Mouse (Mus musculus) forebrain, embryonic 16.5 days (tissue): ENCODE results near the gene Htra2. TPM values are rescaled to one million over a fixed set of nuclear protein-coding genes. Genes with fewer than 3 reads are reported as not detected.

Experiments used
- ATAC-seq: fragments of 200-750 bp; cut with Nextera tagmentation; 2 replicates; pipeline ENCODE4 v1.8.0; 2017; ENCODE audit warnings: mild to moderate bottlenecking, moderate library complexity
- H3K27ac ChIP-seq: fragments of 300-500 bp; sonication (generic); 2 replicates; pipeline ENCODE4 v1.5.1; 2014; ENCODE audit warnings: low read length, control low read depth
- H3K27me3 ChIP-seq: fragments of 300-500 bp; sonication (generic); replicated peaks from 2 replicates; pipeline ENCODE4 v1.6.1; 2014; ENCODE audit warnings: low read length; ENCODE audit not compliant: control insufficient read depth, insufficient read depth
- H3K36me3 ChIP-seq: fragments of 300-500 bp; sonication (generic); 2 replicates; pipeline ENCODE4 v1.6.1; 2014; ENCODE audit not compliant: control insufficient read depth, insufficient read depth
- H3K4me1 ChIP-seq: fragments of 300-500 bp; sonication (generic); replicated peaks from 2 replicates; pipeline ENCODE4 v1.6.1; 2014; ENCODE audit warnings: low read length; ENCODE audit not compliant: control insufficient read depth, insufficient read depth
- H3K4me2 ChIP-seq: fragments of 300-500 bp; sonication (generic); 2 replicates; pipeline ENCODE4 v1.6.1; 2014; ENCODE audit warnings: mild to moderate bottlenecking, low read length, control low read depth
- H3K4me3 ChIP-seq: fragments of 300-500 bp; sonication (generic); replicated peaks from 2 replicates; pipeline ENCODE4 v1.5.1; 2014; ENCODE audit warnings: mild to moderate bottlenecking, low read length, control low read depth
- H3K9ac ChIP-seq: fragments of 300-500 bp; sonication (generic); replicated peaks from 2 replicates; pipeline ENCODE4 v1.6.1; 2014; ENCODE audit warnings: low read depth, low read length, control low read depth
- H3K9me3 ChIP-seq: fragments of 300-500 bp; sonication (generic); 2 replicates; pipeline ENCODE4 v1.6.1; 2016; ENCODE audit warnings: low read length; ENCODE audit not compliant: control insufficient read depth
- WGBS: fragments of 180-500 bp; shearing (Covaris S2); extraction: QIAGEN DNeasy Blood & Tissue Kit; methylation state at CpG from one replicate; pipeline ENCODE4 v1.1.7; 2014; 5-methylcytosine and 5-hydroxymethylcytosine counted together
- polyA plus RNA-seq: library from polyadenylated mRNA; unstranded; fragments of >200 nt; fragmentation: Nextera tagmentation; extraction: Ambion mirVana; gene quantifications from 2 replicates; pipeline ENCODE4 v1.2.1, GENCODE M21; 2015

Htra2 gene
- polyA plus RNA-seq, 1 experiment from 2014 or later: 77.8 TPM

DNA sequence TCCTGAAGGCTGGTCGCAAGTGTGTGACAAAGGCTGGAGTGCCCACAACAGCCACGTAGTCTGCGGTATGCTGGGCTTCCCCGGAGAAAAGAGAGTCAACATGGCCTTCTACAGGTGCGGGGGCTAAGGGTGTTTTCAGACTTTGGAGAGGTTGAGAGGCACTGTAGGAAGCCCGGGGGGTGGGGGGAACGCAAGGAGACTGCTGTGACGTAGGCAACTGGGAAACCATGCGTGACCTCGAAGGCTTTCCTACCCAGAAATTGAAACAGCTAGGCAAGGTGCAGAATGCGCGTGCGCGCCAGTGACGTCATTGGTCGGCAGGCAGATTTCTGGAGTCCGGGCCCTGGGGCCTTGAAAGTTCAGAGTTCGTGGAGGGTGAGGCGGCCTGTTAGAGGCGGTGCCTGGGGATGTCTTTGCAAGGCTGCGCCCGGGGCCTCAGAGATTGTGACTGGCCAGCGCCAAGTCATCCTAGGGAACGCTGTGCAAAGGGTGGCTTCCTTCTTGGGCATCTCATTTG is 16.5 kb downstream of the Htra2 start:
- H3K4me1 ChIP-seq: peaks cover 16% of the 10 kb centered on the region
- peaks cover under 1% of the 10 kb centered on the region; the same call in 1 of the 2 replicates for H3K27me3 ChIP-seq
- WGBS: 7% methylated on average over 24 of the region's 24 CpGs
- no peaks in the 10 kb centered on the region for H3K36me3 ChIP-seq
- no peak overlapping the region for H3K27ac ChIP-seq
- peak; percentile 53 for ATAC-seq
- H3K4me2 ChIP-seq: peak overlapping the region; percentile 75
- H3K9ac ChIP-seq: peak overlapping the region; percentile 43
- H3K9me3 ChIP-seq: no peaks in the 10 kb centered on the region
- H3K4me3 ChIP-seq: peak overlapping the region; percentile 40

DNA sequence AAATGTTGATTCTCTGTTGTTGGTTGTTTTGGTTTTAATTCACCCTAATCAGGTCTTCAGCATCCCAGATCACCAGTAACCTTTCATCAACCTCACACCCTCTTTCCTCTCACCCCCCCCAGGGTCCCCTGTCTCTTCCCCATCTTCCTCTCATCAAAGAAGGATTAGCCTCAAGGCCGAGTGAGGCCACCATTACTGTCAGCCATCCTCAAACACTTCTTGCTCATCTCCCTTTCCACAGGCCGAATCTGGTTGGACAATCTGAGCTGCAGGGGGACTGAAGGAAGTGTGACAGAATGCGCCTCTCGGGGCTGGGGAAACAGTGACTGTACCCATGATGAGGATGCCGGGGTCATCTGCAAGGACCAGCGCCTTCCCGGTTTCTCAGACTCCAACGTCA is 17.9 kb downstream of the Htra2 start:
- Histone ChIP-seq H3K4me3 (no peak overlapping the region), H3K36me3 (no peaks in the 10 kb centered on the region), H3K9ac (no peak overlapping the region), H3K27ac (no peak overlapping the region), H3K4me2 (no peak overlapping the region), H3K9me3 (no peaks in the 10 kb centered on the region), H3K27me3 (peaks cover 9% of the 10 kb centered on the region), H3K4me1 (peaks cover 28% of the 10 kb centered on the region)
- WGBS: 76% methylated on average over 8 of the region's 8 CpGs
- ATAC-seq: no peak

DNA sequence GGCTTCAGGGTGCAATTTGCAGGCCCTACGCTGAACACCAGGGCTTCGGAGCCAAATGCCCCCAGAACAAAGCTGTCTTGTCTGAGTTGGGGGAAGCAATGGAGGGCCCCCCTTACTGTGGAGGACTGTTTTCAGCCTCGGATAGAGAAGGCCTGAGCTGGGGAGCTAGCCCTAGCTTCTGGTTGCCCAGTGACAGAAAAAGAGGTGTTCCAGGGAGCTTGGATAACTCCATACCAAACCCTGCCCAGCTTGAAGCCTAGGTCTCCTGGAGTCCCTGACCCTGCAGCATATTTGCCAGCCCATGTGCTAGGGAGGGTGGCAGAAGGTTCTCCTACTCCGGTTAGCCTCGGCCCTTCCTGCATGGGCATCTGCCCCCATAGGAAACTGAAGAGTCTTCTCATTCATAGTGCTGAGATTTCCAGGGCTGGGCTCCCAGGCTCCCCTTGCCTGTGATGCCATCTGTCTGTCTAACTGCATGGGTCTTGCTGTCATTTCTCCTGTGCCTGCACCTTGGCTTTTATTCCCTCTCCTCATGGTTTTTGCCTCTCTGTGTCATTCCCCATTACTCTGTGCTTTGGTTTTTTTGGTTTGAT is 20.5 kb downstream of the Htra2 start:
- peak overlapping the region; percentile 61 for H3K4me2 ChIP-seq
- no peak overlapping the region for H3K27ac ChIP-seq
- no peaks in the 10 kb centered on the region for H3K9me3 ChIP-seq
- H3K4me1 ChIP-seq: peaks cover 28% of the 10 kb centered on the region
- peak overlapping the region; percentile 45 for H3K4me3 ChIP-seq
- H3K36me3 ChIP-seq: no peaks in the 10 kb centered on the region
- no peak overlapping the region for H3K9ac ChIP-seq
- 18% methylated on average over 5 of the region's 5 CpGs for WGBS
- H3K27me3 ChIP-seq: peaks cover 20% of the 10 kb centered on the region
- no peak for ATAC-seq

DNA sequence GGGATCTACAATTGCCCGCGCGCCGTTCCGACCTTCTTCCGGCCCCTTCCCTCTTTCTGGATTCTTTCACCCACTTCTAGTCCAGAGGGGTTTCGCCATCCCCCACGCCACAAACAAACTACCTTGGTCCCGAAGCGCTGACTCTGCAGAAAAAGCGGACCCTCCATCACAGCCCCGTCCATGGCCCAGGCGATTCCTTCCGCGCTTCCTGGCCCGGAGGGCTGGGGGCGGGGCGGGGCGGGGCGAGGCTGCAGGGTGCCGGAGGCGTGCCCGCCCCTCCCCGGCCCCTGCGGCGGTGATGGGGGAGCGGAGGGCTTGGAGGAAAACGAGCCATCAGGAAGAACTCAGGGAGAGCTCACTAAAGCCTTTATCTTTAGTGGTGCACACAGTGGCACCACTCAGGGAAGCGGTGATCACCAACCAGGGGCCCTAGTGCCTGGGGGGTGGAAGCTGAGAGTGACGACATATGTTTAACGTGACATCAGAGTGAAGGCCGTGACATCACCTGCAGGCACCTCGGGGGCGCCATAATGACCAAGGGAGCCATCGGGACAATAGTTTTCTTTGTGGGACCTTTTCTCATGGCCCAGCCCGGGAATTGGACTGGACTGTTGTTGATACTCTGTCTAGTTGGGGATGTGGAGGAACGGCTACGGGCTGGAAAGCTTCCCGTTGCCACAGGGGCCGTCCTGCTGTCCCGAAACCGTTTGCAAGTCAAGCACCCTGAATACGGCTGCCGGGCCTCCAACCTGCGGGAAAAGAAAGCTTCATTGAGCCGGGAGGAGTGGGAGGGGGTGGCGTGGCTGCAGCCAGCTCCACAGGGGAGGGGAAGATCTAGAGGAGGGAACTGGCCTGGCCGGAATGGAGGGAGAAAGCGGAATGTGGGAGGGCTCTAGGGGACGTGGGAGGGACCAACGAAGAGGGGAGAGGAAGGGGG is 21.6 kb downstream of the Htra2 start, which contains the start of the genes Dok1 and Loxl3:
Gene Dok1, minus strand, starts transcription at position 223 of the 937 bp plus-strand sequence.
Gene Loxl3, plus strand, starts transcription at position 925 of the 937 bp plus-strand sequence.
- Histone ChIP-seq H3K4me2 (peak within 1 kb of the TSS; percentile 61), H3K27me3 (peaks cover 20% of the 10 kb centered on the region), H3K4me3 (peak within 1 kb of the TSS; percentile 45), H3K36me3 (no peaks in the 10 kb centered on the region), H3K27ac (0 out of 2 replicates have a peak within 1 kb of the TSS, but pooled peaks have one; percentile 16), H3K9me3 (no peaks in the 10 kb centered on the region), H3K4me1 (peaks cover 25% of the 10 kb centered on the region), H3K9ac (peak within 1 kb of the TSS; percentile 27)
- under 1% methylated on average over 46 of the region's 51 CpGs for WGBS
- ATAC-seq: peak; percentile 75

DNA sequence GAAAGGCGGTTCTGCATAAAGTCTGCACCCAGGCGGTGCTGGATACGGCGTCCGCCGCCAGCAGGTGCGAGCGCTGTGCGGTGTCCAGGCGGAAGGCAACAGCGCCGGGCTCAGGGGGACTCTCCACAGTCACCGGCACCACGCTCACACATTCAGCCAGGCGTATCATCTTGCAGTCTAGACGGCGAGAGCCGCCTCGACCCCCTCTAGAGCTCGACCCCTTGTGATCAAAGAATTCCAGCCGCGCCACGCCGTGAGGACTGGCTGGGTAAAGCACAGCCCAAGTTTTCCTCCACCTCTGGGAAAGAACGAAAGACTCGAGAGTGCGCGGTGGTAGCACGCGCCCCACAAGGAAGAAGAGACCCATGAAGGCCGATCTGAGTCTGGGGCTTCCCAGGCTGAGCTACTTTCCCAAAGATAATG is 22.3 kb downstream of the Htra2 start:
- ATAC-seq: peak; percentile 46
- Histone ChIP-seq H3K4me3 (peak overlapping the region; percentile 45), H3K27me3 (peaks cover 20% of the 10 kb centered on the region), H3K4me1 (peaks cover 20% of the 10 kb centered on the region), H3K9ac (peak overlapping the region; percentile 27), H3K27ac (no peak overlapping the region), H3K36me3 (no peaks in the 10 kb centered on the region), H3K4me2 (peak overlapping the region; percentile 61), H3K9me3 (no peaks in the 10 kb centered on the region)
- under 1% methylated on average over 31 of the region's 31 CpGs for WGBS

DNA sequence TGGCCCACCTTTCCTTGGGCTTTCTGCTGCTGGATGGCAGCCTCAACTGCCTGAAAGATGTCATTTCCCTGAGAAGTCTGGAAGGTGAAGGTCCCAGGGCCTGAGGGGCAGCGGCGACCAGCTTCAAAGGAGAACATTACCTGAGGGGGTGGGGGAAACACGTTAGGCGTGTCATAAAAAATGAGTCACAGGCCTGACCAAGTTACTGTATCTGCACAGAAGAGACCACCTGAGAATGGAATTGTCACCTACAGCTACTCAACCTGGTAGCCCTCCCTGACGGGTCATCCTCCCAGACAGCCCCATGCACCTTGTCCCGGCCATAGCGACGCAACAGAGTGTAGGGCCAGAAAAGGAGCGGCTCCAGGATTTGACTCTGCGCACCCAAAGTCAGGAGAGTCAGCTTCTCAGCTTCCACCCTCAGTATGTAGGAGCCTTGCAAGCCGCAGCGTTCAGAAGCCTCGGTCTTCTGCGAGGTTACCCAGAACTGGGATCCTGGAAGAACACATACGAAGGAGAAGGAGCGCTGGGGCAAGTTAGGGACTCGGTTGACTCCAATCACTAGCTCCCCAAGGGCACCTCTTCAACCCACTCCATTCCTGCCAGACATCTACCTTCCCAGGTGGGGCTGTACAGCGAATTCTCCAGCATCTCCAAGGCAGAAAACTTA is 23.0 kb downstream of the Htra2 start:
- Histone ChIP-seq H3K27me3 (peaks cover 20% of the 10 kb centered on the region), H3K27ac (no peak overlapping the region), H3K36me3 (no peaks in the 10 kb centered on the region), H3K9ac (no peak overlapping the region; the same call in 1 of the 2 replicates), H3K9me3 (no peaks in the 10 kb centered on the region), H3K4me2 (peak overlapping the region; percentile 61), H3K4me1 (peaks cover 20% of the 10 kb centered on the region), H3K4me3 (peak overlapping the region; percentile 45)
- ATAC-seq: no peak
- whole genome bisulfite sequencing: 24% methylated on average over 18 of the region's 18 CpGs

DNA sequence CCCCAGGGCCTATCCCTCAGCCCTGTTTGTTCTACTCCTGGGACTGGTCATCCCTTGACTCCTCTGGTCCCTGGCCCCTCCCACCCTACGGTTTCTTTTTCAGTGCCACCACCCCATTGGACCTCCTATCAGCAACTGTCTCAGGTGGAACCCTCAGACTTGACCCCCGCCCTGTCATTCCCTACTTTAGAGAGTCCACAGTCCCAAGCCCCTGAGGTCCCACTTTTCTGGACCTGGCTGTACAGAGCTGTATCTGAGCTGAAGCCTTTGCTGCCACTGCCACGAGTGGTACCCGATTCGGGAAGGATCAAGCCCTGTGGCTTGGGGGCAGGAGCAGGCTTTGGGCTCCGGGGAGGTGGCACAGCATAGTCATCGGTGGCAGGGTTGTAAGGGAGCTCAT is 24.0 kb downstream of the Htra2 start:
- H3K9me3 ChIP-seq: no peaks in the 10 kb centered on the region
- peaks cover 20% of the 10 kb centered on the region for H3K4me1 ChIP-seq
- no peak overlapping the region for H3K27ac ChIP-seq
- no peak overlapping the region for H3K4me3 ChIP-seq
- no peak for ATAC-seq
- peaks cover 20% of the 10 kb centered on the region for H3K27me3 ChIP-seq
- 51% methylated on average over 7 of the region's 7 CpGs for WGBS
- H3K4me2 ChIP-seq: no peak overlapping the region
- no peaks in the 10 kb centered on the region for H3K36me3 ChIP-seq
- H3K9ac ChIP-seq: no peak overlapping the region

DNA sequence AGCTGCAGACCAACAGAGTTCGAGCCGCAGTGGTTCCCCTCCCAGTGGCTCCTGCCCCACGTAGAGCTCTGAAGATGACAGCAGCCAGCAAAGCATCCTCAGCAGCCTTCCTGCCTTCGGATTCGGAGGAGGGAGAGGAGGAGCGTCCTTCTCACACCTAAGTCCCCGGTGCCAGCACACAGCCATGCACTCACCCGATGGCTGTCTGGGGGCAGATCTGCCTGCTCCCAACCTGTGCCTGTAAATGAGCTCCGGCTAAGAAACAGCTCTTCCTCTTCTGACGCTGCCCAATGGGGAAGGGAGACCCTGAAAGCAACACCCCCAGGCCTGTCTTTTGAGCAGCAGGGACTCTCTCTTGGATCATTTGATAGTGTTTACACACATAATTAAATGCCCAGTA is 25.3 kb downstream of the Htra2 start:
- H3K36me3 ChIP-seq: no peaks in the 10 kb centered on the region
- H3K4me1 ChIP-seq: peaks cover 20% of the 10 kb centered on the region
- peaks cover 20% of the 10 kb centered on the region for H3K27me3 ChIP-seq
- H3K4me2 ChIP-seq: no peak overlapping the region
- WGBS: 20% methylated on average over 10 of the region's 10 CpGs
- no peak overlapping the region for H3K9ac ChIP-seq
- no peaks in the 10 kb centered on the region for H3K9me3 ChIP-seq
- no peak overlapping the region for H3K4me3 ChIP-seq
- no peak for ATAC-seq
- H3K27ac ChIP-seq: no peak overlapping the region

DNA sequence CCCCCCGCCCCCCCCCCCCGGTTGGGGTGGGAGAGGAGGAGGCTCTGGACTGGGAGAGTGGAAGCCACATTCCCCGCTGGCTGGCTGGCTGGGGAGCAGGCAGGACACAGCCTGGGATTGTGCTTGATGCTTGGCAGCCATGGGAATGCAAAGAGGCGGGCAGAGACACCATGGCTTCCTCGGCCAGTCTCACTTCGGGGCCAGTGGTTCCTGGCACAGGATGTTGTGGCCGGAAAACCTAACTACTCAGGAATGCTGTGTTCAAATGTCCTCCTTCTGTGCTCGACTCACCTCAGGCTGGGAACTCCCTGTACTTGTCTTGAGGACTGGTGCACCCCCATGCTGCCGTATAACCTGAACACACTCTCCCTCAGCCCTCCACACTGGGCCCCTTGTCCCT is 27.4 kb downstream of the Htra2 start:
- H3K27ac ChIP-seq: no peak overlapping the region
- H3K4me1 ChIP-seq: peaks cover 4% of the 10 kb centered on the region
- H3K9me3 ChIP-seq: no peaks in the 10 kb centered on the region
- no peak for ATAC-seq
- H3K4me2 ChIP-seq: no peak overlapping the region
- no peaks in the 10 kb centered on the region for H3K36me3 ChIP-seq
- no peak overlapping the region for H3K9ac ChIP-seq
- peaks cover 15% of the 10 kb centered on the region for H3K27me3 ChIP-seq
- WGBS: 52% methylated on average over 7 of the region's 9 CpGs
- H3K4me3 ChIP-seq: no peak overlapping the region
